Mouse (Mus musculus) lung, postnatal 25 days (tissue): ENCODE results near the gene Ces5a.
"Not testable (repeated sequence)": the region's sequence is repeated elsewhere in the genome, so short reads cannot be mapped to it uniquely, and the experiment has no call there.

Experiments
- DNase-seq: peaks from one replicate; pipeline ENCODE4 v3.0.0; 2022; ENCODE audit warnings: low spot score

Gene Ces5a

DNA sequence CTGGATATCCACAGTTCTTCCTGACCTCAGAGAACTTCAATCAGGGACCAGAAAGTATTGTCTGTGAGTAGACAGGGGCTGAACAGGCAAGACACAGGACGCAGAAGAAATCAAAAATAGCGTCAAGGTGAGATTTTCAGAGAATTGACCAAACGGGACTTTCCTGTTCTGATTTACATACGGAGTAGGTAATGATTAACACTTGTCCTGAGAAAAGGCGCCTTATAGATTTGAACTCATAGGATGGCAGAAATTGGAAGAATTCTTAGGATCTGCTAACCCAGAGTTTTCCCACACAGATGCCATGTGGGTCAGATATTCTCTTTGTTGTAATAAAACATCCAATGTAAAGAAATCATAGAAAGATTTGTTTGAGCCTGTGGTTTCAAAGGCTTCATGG is at the start of gene Ces5a:
TSS of gene Ces5a (minus strand) at position 101 of the 400 bp plus-strand sequence.
- no peak for DNase-seq

DNA sequence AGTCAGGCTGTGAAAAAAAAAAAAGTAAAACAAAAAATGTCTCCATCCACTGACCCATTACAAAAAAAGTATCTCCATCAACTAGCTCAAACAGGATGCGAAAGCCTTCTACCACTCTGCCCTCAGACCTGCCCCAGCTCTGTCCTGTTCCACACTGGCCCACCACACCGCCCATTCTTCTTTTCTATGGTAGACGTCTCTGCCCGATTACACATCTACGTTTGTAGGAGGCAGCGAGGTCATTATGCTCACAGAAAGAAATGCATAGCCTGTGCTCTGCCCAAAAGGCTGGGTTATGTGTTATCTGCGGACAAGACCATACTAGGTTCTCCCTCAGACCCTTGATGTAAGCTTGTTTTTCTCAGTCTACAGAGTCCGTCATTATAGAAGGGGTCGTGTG is 37.2 kb upstream of the Ces5a start:
- no peak for DNase-seq

DNA sequence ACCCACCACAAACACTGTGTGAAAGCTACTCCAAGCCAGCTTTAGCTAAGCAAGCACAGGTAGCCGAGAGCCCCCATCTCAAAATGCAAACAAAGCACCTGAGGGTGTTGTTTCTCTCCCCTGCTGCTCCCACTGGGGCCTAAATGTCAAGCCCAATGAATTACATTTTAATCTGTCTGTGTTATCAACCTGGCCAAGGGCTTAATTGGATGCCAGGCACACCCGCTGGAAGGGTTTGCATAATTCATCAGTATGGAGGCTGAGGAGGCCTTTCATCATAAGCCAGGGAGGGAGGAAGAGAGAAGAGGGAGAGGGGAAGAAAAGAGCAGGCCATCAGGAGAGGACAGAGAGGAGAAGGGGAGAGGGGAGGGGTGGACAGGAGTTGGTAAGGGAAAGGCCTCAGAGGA is 36.5 kb upstream of the Ces5a start:
- no peak for DNase-seq

DNA sequence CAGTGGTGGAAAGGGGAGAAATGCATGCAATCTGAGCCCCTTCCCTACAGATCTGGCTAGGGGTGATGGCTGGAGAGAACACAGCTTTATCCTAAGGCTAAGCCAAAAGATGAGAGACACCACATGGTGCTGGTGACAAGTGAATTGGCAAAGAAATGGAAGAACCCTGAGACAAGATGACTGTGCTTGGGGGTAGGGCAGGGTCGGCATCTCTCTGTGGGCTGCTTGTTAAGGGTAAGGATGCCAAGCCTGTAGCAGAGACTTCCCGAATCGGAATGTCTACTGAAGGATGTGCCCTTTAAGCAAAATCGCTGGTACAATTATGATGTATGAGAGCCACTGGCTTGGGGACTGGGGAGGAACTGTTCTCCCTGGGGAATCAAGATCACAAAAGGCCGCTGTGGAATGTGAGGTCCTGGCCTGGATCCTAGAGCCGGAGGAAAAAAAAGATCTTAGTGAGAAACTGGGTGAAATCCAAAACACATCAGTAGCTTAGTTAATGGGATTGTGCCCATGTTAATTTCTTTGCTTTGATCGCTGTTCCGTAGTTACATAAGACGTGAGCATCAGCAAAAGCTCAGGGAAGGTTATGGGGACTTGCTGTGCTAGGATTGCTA is 35.8 kb upstream of the Ces5a start:
- DNase-seq: peak; percentile 61

DNA sequence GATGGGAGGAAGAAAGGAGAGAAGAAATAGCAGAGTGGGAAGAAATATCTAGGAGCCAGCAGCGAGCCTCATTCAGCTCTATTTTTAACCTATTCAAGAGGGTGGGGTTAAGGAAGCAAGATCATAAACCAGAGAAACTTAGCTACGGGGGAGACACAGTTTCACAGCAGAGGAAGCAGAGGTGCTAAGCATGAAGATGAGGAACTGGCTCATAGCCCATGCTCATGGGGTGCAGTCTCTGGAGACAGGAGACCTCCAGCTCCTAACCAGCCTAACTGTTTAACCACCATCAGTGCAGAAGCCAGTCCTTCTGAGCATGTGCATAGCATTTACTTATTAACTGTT is 34.5 kb upstream of the Ces5a start:
- no peak for DNase-seq

DNA sequence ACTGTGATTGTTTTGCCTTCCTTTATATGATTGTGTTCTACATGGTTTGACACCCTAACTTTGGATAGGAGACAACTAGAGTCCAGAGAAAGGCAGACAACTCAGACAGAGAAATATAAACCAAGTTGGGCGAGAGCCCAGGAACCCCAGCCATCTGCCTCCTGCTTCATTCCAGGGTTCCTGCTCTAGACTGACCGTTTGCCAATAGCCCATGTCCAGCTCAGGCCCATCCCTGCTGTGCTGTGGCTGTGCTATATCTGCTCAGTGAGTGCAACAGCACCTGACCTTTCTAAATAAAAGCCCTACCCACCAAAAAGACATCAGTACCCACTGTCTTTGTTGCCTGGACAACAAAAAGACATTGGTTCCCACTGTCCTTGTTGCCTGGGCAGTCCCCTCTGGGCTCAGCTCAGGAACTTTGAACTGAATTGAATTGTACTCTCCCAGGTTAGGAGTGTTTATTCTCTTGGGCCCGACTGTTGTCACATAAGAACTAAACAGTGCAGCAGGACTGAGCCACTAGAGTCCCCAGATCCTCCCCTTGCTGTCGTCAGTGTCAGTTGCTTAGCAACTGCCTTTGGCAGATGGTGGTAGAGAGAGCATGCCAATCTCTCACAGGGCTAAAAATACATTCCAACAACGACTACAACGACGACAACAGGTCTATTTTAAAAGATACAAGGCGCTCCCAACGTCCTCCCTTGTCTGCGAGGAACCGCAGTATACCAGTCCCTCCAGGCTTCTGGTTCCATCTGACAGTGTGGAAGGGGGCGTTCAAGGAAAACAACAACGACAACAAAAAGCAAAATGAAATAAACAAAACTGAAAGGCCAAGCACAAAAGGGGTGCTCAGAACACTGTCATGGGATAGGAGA is 33.9 kb upstream of the Ces5a start:
- peak; percentile 59 for DNase-seq

DNA sequence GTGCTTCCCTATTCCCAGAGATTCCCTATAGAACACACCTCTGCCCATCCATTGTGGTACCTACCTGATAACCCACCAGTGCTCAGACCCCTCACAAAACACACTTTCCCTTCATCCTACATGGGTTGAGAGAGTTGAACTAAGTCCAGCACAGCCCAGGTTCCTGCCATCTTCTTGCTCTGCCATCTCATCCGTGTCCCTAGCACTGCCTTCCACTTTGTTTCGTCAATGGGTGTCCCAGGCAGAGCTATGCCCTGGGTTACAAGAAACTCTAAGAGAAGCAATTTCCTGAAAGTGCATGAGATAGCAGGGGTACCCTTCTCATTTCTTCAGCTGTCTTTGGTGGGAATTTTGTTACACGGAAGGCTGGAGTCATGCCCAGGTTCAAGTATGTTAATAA is 33.0 kb upstream of the Ces5a start:
- no peak for DNase-seq

DNA sequence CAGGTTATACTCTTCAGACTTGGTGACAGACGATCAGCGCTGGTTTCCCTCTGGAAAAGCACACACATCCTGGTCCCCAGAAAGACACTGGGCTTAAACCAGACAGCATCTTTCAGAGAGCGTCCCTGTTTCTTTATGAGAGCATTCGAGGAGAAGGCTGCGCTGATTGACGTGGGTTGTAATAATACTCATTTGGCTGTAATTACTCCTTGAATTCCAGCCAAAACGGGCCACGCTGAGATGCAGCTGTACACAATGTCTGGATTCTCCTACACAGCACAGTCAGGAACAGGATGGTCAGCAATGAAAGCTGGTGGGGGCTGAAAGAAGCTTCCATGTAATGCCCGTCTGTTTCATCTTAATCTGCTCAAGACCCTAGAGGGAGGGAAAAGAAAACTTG is 31.5 kb upstream of the Ces5a start:
- no peak for DNase-seq

DNA sequence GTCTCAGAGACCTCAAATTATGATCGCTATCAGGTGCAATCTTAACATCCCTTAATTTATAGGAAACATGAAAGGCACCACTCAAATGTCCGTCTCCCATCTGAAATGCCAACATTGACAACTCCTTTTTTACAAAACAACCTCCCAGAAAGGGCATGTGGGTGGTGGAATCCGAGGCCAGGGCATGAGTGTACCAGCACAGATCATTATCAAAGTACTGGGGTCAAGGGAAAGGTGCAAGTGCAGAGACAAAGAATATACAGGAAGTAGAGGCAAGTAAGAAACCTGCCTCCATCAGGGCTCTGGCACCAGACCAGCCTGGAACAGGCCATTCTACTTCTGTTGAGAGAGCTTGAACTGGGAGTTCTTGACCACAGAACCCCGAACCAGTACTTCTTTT is 29.0 kb upstream of the Ces5a start:
- no peak for DNase-seq

DNA sequence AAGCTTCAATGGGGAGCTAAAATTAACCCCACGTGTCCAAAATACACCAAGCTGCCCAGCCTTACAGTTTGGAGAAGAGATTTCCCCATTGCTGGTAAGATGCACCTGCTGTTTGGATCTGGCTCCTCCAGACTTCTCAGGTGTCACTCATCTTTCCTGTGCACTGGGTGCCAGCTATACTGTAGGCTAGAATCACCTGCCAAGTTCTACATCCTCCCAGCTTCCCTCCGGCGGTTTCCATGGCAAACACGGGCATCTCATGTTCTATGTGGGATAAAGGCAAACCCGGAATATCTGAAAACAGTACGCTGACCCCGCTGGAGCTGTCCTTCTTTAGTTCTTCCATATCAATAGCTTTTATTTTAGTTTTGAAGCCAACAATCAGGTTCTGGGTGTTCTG is 27.9 kb upstream of the Ces5a start:
- no peak for DNase-seq

DNA sequence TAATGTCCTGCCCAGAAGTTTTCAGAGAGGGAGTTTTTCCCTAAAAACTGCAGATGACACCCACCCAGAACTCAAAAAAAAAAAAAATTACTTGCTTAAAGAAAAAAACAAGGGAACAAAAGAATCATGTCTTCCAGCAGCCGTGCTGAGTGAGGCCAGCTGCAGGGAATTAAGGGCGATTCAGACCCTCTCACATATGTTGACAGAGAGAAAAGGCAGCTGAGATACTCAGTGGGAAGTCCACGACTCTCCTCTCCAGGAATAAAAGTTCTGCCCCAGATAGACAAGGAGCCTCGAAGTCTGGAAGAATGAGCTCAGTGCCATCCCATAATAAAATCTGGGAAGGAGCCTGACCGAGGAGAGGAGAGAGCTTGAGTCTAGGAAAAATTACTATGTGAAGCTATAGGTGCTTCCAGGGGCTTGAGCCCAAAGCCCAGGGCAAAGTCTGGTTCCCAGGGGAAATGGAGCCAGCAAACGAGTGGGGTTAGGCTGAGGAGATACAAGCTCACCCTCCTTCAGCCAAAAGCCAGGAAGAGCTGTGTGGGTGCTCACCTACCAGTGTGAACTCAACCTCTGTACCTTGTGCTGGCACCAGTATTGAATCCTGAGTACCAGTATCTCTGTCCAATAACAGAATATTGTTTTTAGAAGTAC is 27.1 kb upstream of the Ces5a start:
- DNase-seq: no peak

DNA sequence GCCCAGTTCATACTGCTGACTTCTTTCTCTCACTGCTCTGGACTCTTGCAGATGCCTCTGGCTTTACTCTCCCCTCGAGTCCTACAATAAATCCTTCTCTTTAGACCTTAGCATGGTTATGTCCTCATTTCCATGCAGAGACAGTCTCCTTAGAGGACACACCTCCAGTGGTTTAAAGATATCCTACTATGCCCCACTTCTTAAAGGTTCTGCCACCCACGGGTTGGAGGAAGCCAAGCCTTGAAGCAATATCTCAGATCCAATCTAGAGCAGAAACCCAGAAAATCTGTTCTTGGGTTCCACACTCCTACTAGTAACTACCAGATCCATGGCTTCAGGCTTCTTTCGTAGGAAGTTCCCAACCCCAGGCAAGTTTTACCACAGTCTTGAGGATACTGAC is 25.6 kb upstream of the Ces5a start:
- no peak for DNase-seq

DNA sequence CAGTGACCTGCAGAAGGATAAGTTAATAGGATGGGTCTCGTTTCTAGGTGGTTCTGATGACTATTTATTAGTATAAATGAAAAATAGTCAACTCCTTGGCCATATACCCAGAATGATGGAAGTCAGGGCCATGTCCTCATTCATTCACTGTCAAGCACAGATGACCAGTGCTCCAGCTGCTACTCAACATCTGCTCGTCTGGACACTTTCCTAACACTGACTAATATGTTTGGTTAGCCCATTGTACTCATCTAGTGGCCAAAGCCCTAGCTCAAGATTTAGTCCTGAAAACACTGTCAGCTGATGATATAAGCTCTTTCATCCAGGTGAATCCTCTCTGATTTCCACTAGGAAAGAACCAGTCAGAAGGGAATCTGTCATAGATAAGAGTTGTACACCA is 24.1 kb upstream of the Ces5a start:
- DNase-seq: no peak

DNA sequence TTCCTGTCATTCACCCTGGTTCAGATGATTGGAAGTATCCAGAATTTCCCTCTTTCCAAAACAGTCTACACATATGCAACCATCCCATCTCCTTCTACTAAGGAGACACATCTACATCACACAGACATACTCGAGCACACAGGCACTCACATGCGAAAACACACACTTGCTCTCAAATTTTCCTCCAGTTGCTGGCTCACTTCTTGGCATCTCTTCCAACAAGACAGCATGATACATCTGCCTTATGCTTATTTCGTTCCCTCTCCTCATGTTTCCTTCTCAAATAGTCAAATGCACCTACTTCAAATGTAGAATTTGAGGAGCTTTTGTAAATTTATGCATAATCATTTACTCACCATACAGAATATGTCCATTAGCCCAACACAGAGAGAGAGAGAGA is 33.0 kb downstream of the Ces5a start:
- no peak for DNase-seq

DNA sequence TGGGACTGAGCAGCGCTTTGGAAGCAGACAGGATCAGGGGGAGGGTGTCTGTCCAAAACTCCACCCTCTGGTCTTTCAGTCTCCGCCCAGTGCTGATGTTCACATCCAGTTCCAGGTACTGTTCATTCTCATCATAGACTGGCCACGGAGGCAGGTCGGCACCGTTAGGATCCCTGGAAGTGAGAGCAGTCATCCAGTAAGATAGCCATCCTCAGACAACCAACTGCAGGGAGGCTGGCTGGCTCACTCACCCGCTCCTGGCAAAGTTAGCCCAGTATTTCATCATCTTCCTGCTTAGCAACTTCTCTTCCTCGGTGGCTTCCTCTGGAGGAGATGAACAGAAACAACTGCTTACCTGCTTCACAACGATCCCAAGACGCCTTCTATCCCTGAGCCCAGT is 36.2 kb downstream of the Ces5a start:
- DNase-seq: no peak

DNA sequence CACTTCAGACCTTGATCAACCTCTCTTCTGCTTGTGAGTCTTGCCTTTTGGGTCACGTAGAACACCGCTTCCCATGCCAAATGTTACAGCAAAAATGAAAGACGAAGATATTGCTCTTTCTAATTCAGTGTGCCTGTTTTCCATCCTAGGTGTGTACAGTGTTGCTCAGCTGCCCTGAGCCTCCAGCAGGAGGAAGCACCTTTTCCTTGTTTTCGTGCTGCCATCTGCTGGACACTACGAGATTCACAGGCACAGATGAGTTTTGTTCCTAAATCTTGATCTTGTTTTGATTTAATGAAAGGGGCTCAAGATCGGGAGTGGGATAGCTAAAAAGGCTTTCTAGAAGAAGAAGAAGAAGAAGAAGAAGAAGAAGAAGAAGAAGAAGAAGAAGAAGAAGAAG is 40.3 kb downstream of the Ces5a start:
- peak; percentile 26 for DNase-seq

DNA sequence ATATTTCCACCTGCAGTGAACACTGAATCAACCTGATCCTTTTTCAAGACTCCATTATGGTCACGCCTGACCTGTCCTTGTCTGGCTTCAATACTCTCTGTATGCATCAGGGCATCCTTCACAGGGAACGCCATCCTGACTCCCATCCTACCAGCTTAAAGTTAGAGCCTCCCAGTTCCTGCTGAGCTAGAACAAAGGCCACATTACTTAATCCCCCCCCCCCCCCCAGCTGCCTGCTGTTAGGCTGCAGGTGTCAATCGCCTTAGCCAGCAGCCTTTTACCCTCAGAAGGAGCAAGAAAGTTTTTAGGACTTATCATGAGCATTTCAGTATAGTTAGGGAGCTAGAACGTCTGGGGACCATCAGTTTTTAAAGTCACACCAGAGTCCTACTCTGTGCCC is 46.9 kb downstream of the Ces5a start:
- no peak for DNase-seq

DNA sequence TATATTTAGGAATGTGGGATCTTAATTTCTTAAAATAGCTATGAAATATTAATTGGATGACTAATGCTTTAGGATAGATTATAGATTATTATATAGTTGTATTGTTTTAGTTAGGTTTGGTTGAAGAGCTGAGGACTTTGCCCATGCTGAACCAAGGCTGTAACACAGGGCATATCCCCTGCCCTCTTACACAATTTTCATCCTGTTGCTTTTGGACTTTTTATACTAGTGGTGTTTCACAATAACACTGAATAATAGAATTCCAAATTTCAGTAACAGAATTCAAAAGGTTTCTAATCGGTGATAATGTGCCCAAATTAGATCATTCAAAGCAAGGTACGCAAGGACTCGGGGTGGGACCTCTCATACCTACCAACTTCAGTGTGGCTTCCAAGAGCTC is 57.4 kb downstream of the Ces5a start:
- DNase-seq: no peak

DNA sequence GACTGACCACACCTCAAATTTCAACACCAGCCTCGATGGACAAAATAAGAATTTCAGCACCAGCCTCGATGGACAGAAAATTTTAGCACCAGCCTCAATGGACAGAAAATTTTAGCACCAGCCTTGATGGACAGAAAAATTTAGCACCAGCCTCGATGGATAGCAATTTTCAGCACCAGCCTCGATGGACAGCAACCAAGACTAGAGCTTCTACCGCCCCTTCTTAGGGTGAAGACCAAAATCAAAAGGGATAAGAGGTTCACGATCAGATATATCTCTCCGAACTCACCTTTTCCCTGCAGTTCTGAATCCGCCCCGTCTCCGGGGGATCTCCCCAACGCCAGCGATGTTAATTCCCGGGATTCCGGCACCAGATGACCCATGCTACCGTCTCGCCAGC is 65.9 kb downstream of the Ces5a start:
- not testable (repeated sequence) for DNase-seq

DNA sequence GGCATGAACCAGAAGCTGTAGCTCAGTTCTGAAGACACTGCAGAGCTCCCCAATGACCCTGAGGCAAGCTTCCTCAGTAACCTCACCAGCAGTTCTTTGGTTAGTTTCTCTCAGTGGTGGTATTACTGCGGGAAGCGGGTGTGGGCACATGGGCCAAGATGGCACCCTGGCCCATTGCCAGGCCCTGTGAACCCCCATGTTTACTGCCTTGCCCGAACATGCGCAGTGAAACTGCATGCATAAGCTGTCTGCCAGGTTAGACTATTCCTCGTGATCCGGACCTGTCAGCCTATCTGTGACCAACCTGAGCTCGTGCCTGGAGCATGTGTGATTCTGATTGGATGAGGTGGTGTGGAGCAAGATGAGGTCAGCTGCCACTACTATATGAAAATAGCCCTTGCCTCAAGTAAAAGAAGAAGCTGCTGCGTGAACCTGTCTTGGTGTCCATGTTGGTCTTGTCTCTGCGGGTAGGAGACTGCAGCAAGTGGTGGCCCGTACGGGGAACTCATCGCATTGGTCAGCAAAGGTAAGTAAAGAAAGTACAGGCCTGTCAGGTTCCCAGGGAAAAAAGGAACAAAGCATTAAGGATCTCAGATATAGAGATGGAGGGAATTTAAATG is 81.3 kb downstream of the Ces5a start:
- DNase-seq: no peak
